Mouse (Mus musculus): ENCODE measurements around the gene Adcyap1r1. TPM values are rescaled to one million over a fixed set of nuclear protein-coding genes. Genes with fewer than 3 reads are reported as not detected.

Adcyap1r1 gene
- polyA plus RNA-seq, 1 experiment, result 133 TPM

Other genes starting within 250 kb of the Adcyap1r1 start
- gene Mindy4, start 248.6 kb upstream of the Adcyap1r1 start, polyA plus RNA-seq (2012; rRNA removed), result 9.2 and 10.2 TPM in 2 replicates
- 15.1 and 19.6 TPM in 2 replicates for gene Aqp1, start 115.5 kb upstream of the Adcyap1r1 start, polyA plus RNA-seq (2012; rRNA removed)
- 0.04 and 0.08 TPM in 2 replicates for gene Ghrhr, start 75.7 kb upstream of the Adcyap1r1 start, polyA plus RNA-seq (2012; rRNA removed)
- 39.3 and 42.3 TPM in 2 replicates for gene Neurod6, start 229.3 kb downstream of the Adcyap1r1 start, polyA plus RNA-seq (2012; rRNA removed)

Measured in frontal cortex, adult 2 months (tissue).